Mouse (Mus musculus): ENCODE results near the gene Foxp1.

- TF ChIP-seq CTCF (IDR thresholded peaks at IDR 0.05 in 2 of 3, conservative IDR thresholded peaks at IDR 0.05 in 1 of 3; ENCODE audit: control insufficient read depth in 1 of 3, insufficient read depth in 1 of 3, low read depth in 2 of 3, low read length in 3 of 3, poor library complexity in 1 of 3, severe bottlenecking in 1 of 3) (no peak), BHLHE40 (IDR thresholded peaks at IDR 0.05; ENCODE audit: borderline replicate concordance, low read depth, low read length) (no peak), RAD21 (IDR thresholded peaks at IDR 0.05; ENCODE audit: low read depth, low read length) (no peak), SIN3A (IDR thresholded peaks at IDR 0.05; ENCODE audit: low read length) (peak; percentile 69; the same call in 1 of the 2 replicates), TAL1 (IDR thresholded peaks at IDR 0.05; ENCODE audit: low read length) (no peak), EP300 (IDR thresholded peaks at IDR 0.05; ENCODE audit: low read depth in 1 of 2, low read length in 2 of 2) (no peak; a peak in 1 of 4 replicates)
Observed at GRCm38 (mm10) chr6:99523109-99523632, 650 bp upstream of the Foxp1 start.

Data from MEL (cell line).